Mouse (Mus musculus): ENCODE results near the gene Camk1g.

- TF ChIP-seq CTCF (conservative IDR thresholded peaks at IDR 0.05 in 1 of 2, IDR thresholded peaks at IDR 0.05 in 1 of 2; ENCODE audit: low read depth in 2 of 2, low read length in 2 of 2) (no peak), POLR2A (IDR thresholded peaks at IDR 0.05; ENCODE audit: low read depth, low read length) (no peak), UBTF (IDR thresholded peaks at IDR 0.05; ENCODE audit: low read depth, low read length) (no peak), JUN (IDR thresholded peaks at IDR 0.05; ENCODE audit: insufficient read depth, low read depth, low read length) (no peak), NRF1 (IDR thresholded peaks at IDR 0.05; ENCODE audit: low read depth, low read length) (no peak), HCFC1 (IDR thresholded peaks at IDR 0.05; ENCODE audit: low read depth, low read length) (no peak), MAFK (IDR thresholded peaks at IDR 0.05; ENCODE audit: insufficient replicate concordance, low read length) (no peak), EP300 (IDR thresholded peaks at IDR 0.05; ENCODE audit: low read length) (no peak), MEF2A (IDR thresholded peaks at IDR 0.05; ENCODE audit: borderline replicate concordance, low read depth, low read length) (no peak)
Observed at GRCm38 (mm10) chr1:193359199-193359598, 10.9 kb downstream of the Camk1g start.
